Mouse (Mus musculus) central nervous system, embryonic 11.5 days (tissue): ENCODE measurements around the gene Zfp68. TPM values are rescaled to one million over a fixed set of nuclear protein-coding genes. Genes with fewer than 3 reads are reported as not detected.

Source experiments
- polyA plus RNA-seq: library from polyadenylated mRNA; depleted of rRNA; stranded (reverse); fragments of >200 nt; gene quantifications from 2 replicates; pipeline ENCODE4 v1.2.3, GENCODE M21; 2012; rRNA removed

Gene Zfp68
- 26.7 and 40.8 TPM in 2 replicates for polyA plus RNA-seq

GRCm38 (mm10) chr5:138619211-138620128 is at the start of gene Zfp68:
TSS of gene Zfp68 (minus strand) at chr5:138619761.

GRCm38 (mm10) chr5:138622645-138623477 is 3.3 kb upstream of the Zfp68 start, which contains the start of gene A430033K04Rik:
TSS of gene A430033K04Rik (plus strand) at chr5:138622859.

GRCm38 (mm10) chr5:138564612-138565011 is 54.9 kb downstream of the Zfp68 start, which contains the start of gene 1700123K08Rik:
TSS of gene 1700123K08Rik (minus strand) at chr5:138564712.

Other genes starting within 250 kb of the Zfp68 start
- gene Zfp157, start 178.3 kb downstream of the Zfp68 start, polyA plus RNA-seq: 26.5 and 34.9 TPM in 2 replicates
- 0.04 and 0.08 TPM in 2 replicates for gene 1700123K08Rik, start 55.0 kb downstream of the Zfp68 start, polyA plus RNA-seq
- gene A430033K04Rik, start 3.1 kb upstream of the Zfp68 start, polyA plus RNA-seq: 9.6 and 11.6 TPM in 2 replicates
- 15.7 and 26.7 TPM in 2 replicates for gene Fam20c, start 134.8 kb upstream of the Zfp68 start, polyA plus RNA-seq
- gene Gm5294, start 200.3 kb upstream of the Zfp68 start, polyA plus RNA-seq: not detected in 2 replicates